Mouse (Mus musculus) layer of hippocampus, postnatal 14 days (tissue): ENCODE results near the gene Spg7. TPM values are rescaled to one million over a fixed set of nuclear protein-coding genes. Genes with fewer than 3 reads are reported as not detected.

Experiments
- DNase-seq, 2 experiments: peaks; one replicate each; pipeline ENCODE4 v3.0.0; 2021 to 2022; ENCODE audit warnings: low spot score in 2 of 2, mixed read lengths in 1 of 2
- microRNA-seq, 2 experiments: library from miRNA; unstranded; fragments of <30 nt; microRNA quantifications; one replicate each; pipeline ENCODE4 v1.2.0; 2021
- total RNA-seq, 2 experiments: library from RNA; stranded (reverse); gene quantifications; 2 replicates each; pipeline ENCODE4 v1.2.3; 2021

Gene Spg7
- total RNA-seq, 2 experiments from 2014 or later, result 64.7 to 81.9 TPM

- no peak for DNase-seq
Measured at GRCm38 (mm10) chr8:123126193-123126816, 63.6 kb downstream of the Spg7 start.

GRCm38 (mm10) chr8:123131041-123131440 is 68.3 kb downstream of the Spg7 start:
- no peak for DNase-seq

GRCm38 (mm10) chr8:123132953-123133352 is 70.2 kb downstream of the Spg7 start:
- no peak for DNase-seq

DNA sequence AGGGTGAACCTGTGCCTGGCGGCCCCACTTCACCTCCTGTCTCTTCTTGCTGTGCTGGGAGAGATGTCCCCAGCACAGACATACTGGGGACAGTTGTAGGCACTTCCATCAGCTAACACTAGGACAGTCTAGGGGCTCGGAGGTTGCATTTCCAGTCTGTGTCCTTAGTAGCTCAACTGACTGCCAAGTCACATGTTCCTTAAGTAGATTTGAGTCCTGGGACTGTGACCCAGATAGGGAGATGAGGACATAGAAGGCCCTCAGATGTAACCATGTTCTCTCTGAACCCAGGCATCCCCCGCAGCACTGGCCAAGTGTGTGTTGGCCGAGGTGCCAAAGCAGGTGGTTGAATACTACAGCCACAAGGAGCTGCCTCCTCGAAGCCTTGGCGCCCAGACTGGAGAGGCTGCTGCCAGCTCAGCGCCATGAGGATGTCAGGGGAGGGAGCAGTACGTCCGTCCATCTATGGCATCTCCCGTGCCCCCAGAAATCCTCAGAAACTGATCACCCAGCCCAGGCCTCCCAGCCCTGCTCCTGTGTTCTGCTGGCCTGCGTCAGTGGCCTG is 71.5 kb downstream of the Spg7 start:
- no peak for DNase-seq

GRCm38 (mm10) chr8:123135406-123135805 is 72.7 kb downstream of the Spg7 start:
- DNase-seq, result peak; percentile 42 to 62

DNA sequence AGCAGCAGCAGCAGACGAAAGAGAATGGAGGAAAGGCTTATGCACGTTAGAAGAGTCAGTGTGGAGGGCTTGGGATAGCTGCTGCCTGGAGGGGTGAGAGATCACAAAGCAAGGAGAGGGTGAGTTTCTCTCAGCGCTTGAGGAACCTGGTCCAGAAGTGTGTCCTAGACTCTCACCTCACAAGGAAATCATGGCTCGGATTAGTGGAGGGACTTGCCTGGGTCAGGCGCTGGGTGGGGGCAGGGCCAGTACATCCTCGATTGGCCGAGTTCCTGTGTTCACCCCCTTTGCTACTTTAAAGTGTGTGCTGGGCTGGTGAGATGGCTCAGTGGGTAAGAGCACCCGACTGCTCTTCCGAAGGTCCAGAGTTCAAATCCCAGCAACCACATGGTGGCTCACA is 73.1 kb downstream of the Spg7 start:
- no peak for DNase-seq

- DNase-seq, result no peak
Measured at GRCm38 (mm10) chr8:123136287-123136686, 73.5 kb downstream of the Spg7 start.

DNA sequence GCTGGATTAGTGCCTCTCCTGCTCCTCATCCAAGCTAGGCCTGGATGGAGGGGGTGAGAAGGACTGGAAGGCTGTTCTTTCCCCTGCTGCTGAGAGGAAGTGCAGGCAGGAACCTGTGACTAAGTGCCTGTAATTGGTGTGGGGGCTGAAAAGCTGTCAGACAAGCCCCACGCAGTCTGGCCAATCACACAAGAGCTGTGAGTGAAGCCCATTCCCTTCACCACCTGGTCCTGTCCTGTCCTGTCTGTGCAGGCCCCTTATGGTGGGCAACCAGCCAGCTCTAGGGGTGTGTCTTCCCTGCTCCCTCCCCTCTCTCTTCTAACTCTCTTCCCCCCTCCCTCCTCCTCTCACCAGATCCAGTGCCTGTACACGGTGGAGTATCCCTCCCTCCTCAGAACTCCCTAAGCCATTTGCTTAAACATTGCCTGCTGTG is 74.9 kb downstream of the Spg7 start:
- DNase-seq, result peak; percentile 52 to 59

GRCm38 (mm10) chr8:123138741-123139140 is 76.0 kb downstream of the Spg7 start:
- no peak for DNase-seq

DNA sequence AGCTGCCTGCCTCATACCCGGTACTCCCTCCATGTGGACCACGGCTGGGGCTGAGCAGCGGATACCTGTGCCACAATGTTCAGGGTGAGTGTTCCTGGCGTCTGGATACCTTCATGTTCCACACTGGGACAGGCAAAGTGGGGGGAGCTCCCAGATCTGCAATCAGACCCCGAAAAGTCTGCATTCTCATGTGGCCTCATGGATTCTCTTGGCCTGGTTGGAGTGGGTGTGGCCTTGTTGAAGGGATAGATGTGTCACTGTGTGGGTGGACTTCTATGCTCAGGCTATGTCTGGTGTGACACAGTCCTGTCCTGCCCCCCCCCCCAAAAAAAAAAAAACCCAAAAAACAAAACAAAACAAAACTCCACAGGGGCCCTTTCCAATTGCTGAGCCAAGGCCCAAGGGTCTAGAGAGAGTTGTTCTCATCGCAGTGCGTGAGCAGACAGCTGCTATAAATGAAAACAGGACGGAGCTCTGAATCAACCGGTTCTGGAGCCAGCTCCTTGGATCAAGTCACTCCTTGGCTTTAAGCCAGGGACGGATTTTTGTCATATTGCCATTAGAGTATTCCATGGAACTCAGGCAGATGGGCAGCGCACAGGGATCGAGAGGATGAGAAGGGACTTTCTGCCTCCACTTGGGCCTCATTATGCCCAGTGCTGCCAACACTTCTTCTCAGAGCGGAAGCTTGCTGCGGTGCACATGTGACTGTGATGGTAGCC is 79.2 kb downstream of the Spg7 start:
- peak; percentile 70 to 90 for DNase-seq

DNA sequence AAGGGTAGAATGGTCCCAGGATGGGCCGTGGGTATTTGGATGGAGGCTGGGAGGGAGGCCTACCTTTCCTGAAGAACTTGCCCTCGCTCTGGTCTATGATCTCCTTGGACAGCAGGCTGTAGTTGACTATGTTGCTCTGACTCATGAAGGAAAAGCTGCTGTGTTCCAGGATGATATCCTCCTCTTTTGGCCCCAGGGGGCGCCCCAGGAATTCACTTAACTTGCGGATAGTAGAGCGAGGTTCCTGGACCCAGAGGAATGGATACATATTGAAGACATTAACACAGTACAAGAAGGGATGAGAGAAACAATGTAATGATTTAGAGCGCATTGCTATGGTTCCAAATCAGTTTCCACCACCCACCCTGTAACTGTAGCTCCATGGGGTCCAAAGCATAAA is 82.5 kb downstream of the Spg7 start:
- peak in 1 of 2 experiments; percentile 41 for DNase-seq

GRCm38 (mm10) chr8:123146390-123146789 is 83.6 kb downstream of the Spg7 start:
- peak; percentile 40 to 60 for DNase-seq

Small RNAs within 50 kb of the gene (microRNA-seq; reads per million reads assigned to microRNA genes)
- gene Mir7079 (1.1 to 2.8 reads per million in 2 experiments), gene Mir7080 (372 to 377 reads per million in 2 experiments)

Other genes starting within 250 kb of the Spg7 start
- gene Cdh15, start 215.0 kb upstream of the Spg7 start, total RNA-seq, result 1 to 10 TPM in 1 of 2 experiments, under 1 TPM in 1; 0.93 to 1.2 TPM
- 100 to 1,000 TPM; 152 to 159 TPM for gene Ankrd11, start 20.7 kb upstream of the Spg7 start, total RNA-seq
- 100 to 1,000 TPM; 390 to 435 TPM for gene Rpl13, start 39.4 kb downstream of the Spg7 start, total RNA-seq
- 100 to 1,000 TPM; 319 to 359 TPM for gene Cpne7, start 54.4 kb downstream of the Spg7 start, total RNA-seq
- gene Sult5a1, start 95.4 kb downstream of the Spg7 start, total RNA-seq, result 1 to 10 TPM; 2.2 to 2.9 TPM
- gene Dpep1, start 123.3 kb downstream of the Spg7 start, total RNA-seq, result under 1 TPM; 0.50 to 0.71 TPM
- 100 to 1,000 TPM; 114 to 131 TPM for gene Chmp1a, start 149.8 kb downstream of the Spg7 start, total RNA-seq
- gene Spata33, start 149.9 kb downstream of the Spg7 start, total RNA-seq, result 10 to 100 TPM in 1 of 2 experiments, 1 to 10 TPM in 1; 9.5 to 10.6 TPM
- 10 to 100 TPM; 74.0 to 82.4 TPM for gene Cdk10, start 161.9 kb downstream of the Spg7 start, total RNA-seq
- gene Spata2l, start 173.3 kb downstream of the Spg7 start, total RNA-seq, result 100 to 1,000 TPM; 106 to 111 TPM
- gene Zfp276, start 191.3 kb downstream of the Spg7 start, total RNA-seq, result 10 to 100 TPM; 22.4 to 23.3 TPM
- gene Vps9d1, start 191.4 kb downstream of the Spg7 start, total RNA-seq, result 10 to 100 TPM; 56.3 to 58.0 TPM